Mouse (Mus musculus) stomach, embryonic 14.5 days (tissue): ENCODE measurements around the gene Arhgef1. TPM values are rescaled to one million over a fixed set of nuclear protein-coding genes. Genes with fewer than 3 reads are reported as not detected.

Source experiments
- ATAC-seq: fragments of 200-750 bp; cut with Nextera tagmentation; 2 replicates; pipeline ENCODE4 v1.8.0; 2017; ENCODE audit warnings: low read depth, moderate TSS enrichment; ENCODE audit not compliant: insufficient number of reproducible peaks, insufficient read depth, low FRiP score
- H3K27ac ChIP-seq: fragments of 300-500 bp; sonication (generic); 2 replicates; pipeline ENCODE4 v1.5.1; 2014; ENCODE audit warnings: mild to moderate bottlenecking, low read length, moderate library complexity, mixed read lengths
- H3K27me3 ChIP-seq: fragments of 300-500 bp; sonication (generic); 2 replicates; pipeline ENCODE4 v1.6.1; 2014; ENCODE audit warnings: low read length, control low read depth, mixed read lengths; ENCODE audit not compliant: control insufficient read depth, insufficient read depth
- H3K36me3 ChIP-seq: fragments of 300-500 bp; sonication (generic); 2 replicates; pipeline ENCODE4 v1.6.1; 2014; ENCODE audit warnings: mild to moderate bottlenecking, control low read depth, low read length, moderate library complexity, mixed read lengths; ENCODE audit not compliant: control insufficient read depth, insufficient read depth
- H3K4me1 ChIP-seq: fragments of 300-500 bp; sonication (generic); 2 replicates; pipeline ENCODE4 v1.6.1; 2014; ENCODE audit warnings: low read length, control low read depth, mixed read lengths; ENCODE audit not compliant: control insufficient read depth, insufficient read depth
- H3K4me2 ChIP-seq: fragments of 300-500 bp; sonication (generic); replicated peaks from 2 replicates; pipeline ENCODE4 v1.6.1; 2014; ENCODE audit warnings: low read depth, low read length, control low read depth
- H3K4me3 ChIP-seq: fragments of 300-500 bp; sonication (generic); 2 replicates; pipeline ENCODE4 v1.5.1; 2014; ENCODE audit warnings: low read depth, low read length, control low read depth
- H3K9ac ChIP-seq: fragments of 300-500 bp; sonication (generic); replicated peaks from 2 replicates; pipeline ENCODE4 v1.6.1; 2014; ENCODE audit warnings: low read depth, mild to moderate bottlenecking, control low read depth, low read length, moderate library complexity, mixed read lengths
- H3K9me3 ChIP-seq: fragments of 300-500 bp; sonication (generic); 2 replicates; pipeline ENCODE4 v1.6.1; 2016; ENCODE audit warnings: low read depth, low read length, control low read depth; ENCODE audit not compliant: control insufficient read depth
- WGBS: fragments of 180-500 bp; shearing (Covaris S2); extraction: QIAGEN DNeasy Blood & Tissue Kit; methylation state at CpG from one replicate; pipeline ENCODE4 v1.1.7; 2014; 5-methylcytosine and 5-hydroxymethylcytosine counted together
- polyA plus RNA-seq: library from polyadenylated mRNA; unstranded; fragments of >200 nt; fragmentation: Nextera tagmentation; extraction: Ambion mirVana; gene quantifications from 2 replicates; pipeline ENCODE4 v1.2.1, GENCODE M21; 2014

The Arhgef1 gene
- polyA plus RNA-seq, 1 experiment from 2014 or later, result 88.8 TPM

- Histone ChIP-seq H3K27me3 (no peaks in the 10 kb centered on the region), H3K36me3 (no peaks in the 10 kb centered on the region), H3K9me3 (no peaks in the 10 kb centered on the region), H3K9ac (no peak overlapping the region), H3K4me2 (no peak overlapping the region), H3K27ac (no peak overlapping the region), H3K4me3 (no peak overlapping the region), H3K4me1 (no peaks in the 10 kb centered on the region)
- 72% methylated on average over 2 of the region's 2 CpGs for WGBS
- no peak for ATAC-seq
Observed at GRCm38 (mm10) chr7:24964288-24964687, 61.6 kb downstream of the Arhgef1 start.

- no peak overlapping the region for H3K27ac ChIP-seq
- no peaks in the 10 kb centered on the region for H3K27me3 ChIP-seq
- WGBS, result 10% methylated on average over 5 of the region's 5 CpGs
- ATAC-seq, result no peak; the same call in 1 of the 2 replicates
- H3K4me2 ChIP-seq, result no peak overlapping the region
- H3K9me3 ChIP-seq, result no peaks in the 10 kb centered on the region
- no peaks in the 10 kb centered on the region for H3K4me1 ChIP-seq
- no peak overlapping the region for H3K4me3 ChIP-seq
- H3K9ac ChIP-seq, result no peak overlapping the region
- no peaks in the 10 kb centered on the region for H3K36me3 ChIP-seq
Observed at GRCm38 (mm10) chr7:24964897-24965535, 62.3 kb downstream of the Arhgef1 start.

- Histone ChIP-seq H3K4me3 (no peak overlapping the region), H3K9ac (no peak overlapping the region), H3K4me1 (peaks cover 2% of the 10 kb centered on the region; the same call in 1 of the 2 replicates), H3K9me3 (no peaks in the 10 kb centered on the region), H3K4me2 (no peak overlapping the region), H3K36me3 (no peaks in the 10 kb centered on the region), H3K27ac (no peak overlapping the region), H3K27me3 (no peaks in the 10 kb centered on the region)
- WGBS, result 73% methylated on average over 8 of the region's 8 CpGs
- ATAC-seq, result no peak
Observed at GRCm38 (mm10) chr7:24967966-24968365, 65.3 kb downstream of the Arhgef1 start.

- H3K4me1 ChIP-seq, result peaks cover 2% of the 10 kb centered on the region; the same call in 1 of the 2 replicates
- WGBS, result 77% methylated on average over 6 of the region's 6 CpGs
- no peak overlapping the region for H3K4me3 ChIP-seq
- ATAC-seq, result no peak
- H3K9me3 ChIP-seq, result no peaks in the 10 kb centered on the region
- H3K27ac ChIP-seq, result no peak overlapping the region
- no peak overlapping the region for H3K9ac ChIP-seq
- no peak overlapping the region for H3K4me2 ChIP-seq
- H3K36me3 ChIP-seq, result no peaks in the 10 kb centered on the region
- no peaks in the 10 kb centered on the region for H3K27me3 ChIP-seq
Observed at GRCm38 (mm10) chr7:24968463-24968862, 65.8 kb downstream of the Arhgef1 start.

GRCm38 (mm10) chr7:24969805-24970204, 67.1 kb downstream of the Arhgef1 start:
- no peaks in the 10 kb centered on the region for H3K9me3 ChIP-seq
- no peak for ATAC-seq
- WGBS, result 83% methylated on average over 12 of the region's 12 CpGs
- no peak overlapping the region for H3K4me2 ChIP-seq
- H3K4me1 ChIP-seq, result peaks cover 2% of the 10 kb centered on the region; the same call in 1 of the 2 replicates
- H3K27ac ChIP-seq, result no peak overlapping the region
- no peaks in the 10 kb centered on the region for H3K36me3 ChIP-seq
- H3K27me3 ChIP-seq, result no peaks in the 10 kb centered on the region
- no peak overlapping the region for H3K4me3 ChIP-seq
- H3K9ac ChIP-seq, result no peak overlapping the region

- Histone ChIP-seq H3K4me3 (no peak overlapping the region), H3K9me3 (no peaks in the 10 kb centered on the region), H3K36me3 (no peaks in the 10 kb centered on the region), H3K4me1 (peaks cover 2% of the 10 kb centered on the region; the same call in 1 of the 2 replicates), H3K9ac (no peak overlapping the region), H3K4me2 (no peak overlapping the region), H3K27me3 (no peaks in the 10 kb centered on the region), H3K27ac (no peak overlapping the region)
- 96% methylated on average over 3 of the region's 3 CpGs for WGBS
- ATAC-seq, result no peak
Observed at GRCm38 (mm10) chr7:24970341-24970740, 67.6 kb downstream of the Arhgef1 start.

GRCm38 (mm10) chr7:24971261-24971971, 68.7 kb downstream of the Arhgef1 start:
- peak overlapping the region; percentile 78; the same call in 1 of the 2 replicates for H3K27ac ChIP-seq

GRCm38 (mm10) chr7:24971972-24972893, 69.5 kb downstream of the Arhgef1 start, which contains the start of gene Rabac1:
Gene Rabac1, minus strand, starts transcription at chr7:24972754.
- Histone ChIP-seq H3K4me1 (peaks cover 2% of the 10 kb centered on the region; the same call in 1 of the 2 replicates), H3K27me3 (no peaks in the 10 kb centered on the region), H3K4me3 (peak within 1 kb of the TSS; percentile 88), H3K4me2 (peak within 1 kb of the TSS; percentile 71), H3K36me3 (no peaks in the 10 kb centered on the region), H3K27ac (peak within 1 kb of the TSS; percentile 78), H3K9ac (peak within 1 kb of the TSS; percentile 63), H3K9me3 (no peaks in the 10 kb centered on the region)
- WGBS, result under 1% methylated on average over 45 of the region's 45 CpGs
- ATAC-seq, result peak; percentile 93

More at GRCm38 (mm10) chr7:24971261-24971971, 68.7 kb downstream of the Arhgef1 start:
- Histone ChIP-seq H3K9ac (peak overlapping the region; percentile 63), H3K4me3 (peak overlapping the region; percentile 88), H3K4me2 (peak overlapping the region; percentile 71), H3K27me3 (no peaks in the 10 kb centered on the region), H3K36me3 (no peaks in the 10 kb centered on the region), H3K9me3 (no peaks in the 10 kb centered on the region), H3K4me1 (peaks cover 2% of the 10 kb centered on the region; the same call in 1 of the 2 replicates)
- no peak for ATAC-seq
- WGBS, result 9% methylated on average over 19 of the region's 19 CpGs
